In genomic region chr5:3657085-3657484, GRCm38 (mm10) we compare ENCODE assay signal across 8 mouse cellular contexts. TPM values are rescaled to one million over a fixed set of nuclear protein-coding genes. Genes with fewer than 3 reads are reported as not detected.
DNase-seq lines count a peak whose midpoint lies in the region; ATAC-seq and TF ChIP-seq lines count a peak whose summit lies in the region.

Gene Gatad1, minus strand, starts transcription at chr5:3657185.

- 68% methylated on average over 5 of the region's 5 CpGs for WGBS in heart, embryonic 10.5 days
- WGBS in midbrain, embryonic 16.5 days = 81% methylated on average over 5 of the region's 5 CpGs

- no peak for ATAC-seq in midbrain, embryonic 16.5 days

- H3K27me3 ChIP-seq in heart, embryonic 10.5 days (ENCODE audit: insufficient read depth, poor library complexity, severe bottlenecking) = no peaks in the 10 kb centered on the region
- H3K27me3 ChIP-seq in midbrain, embryonic 16.5 days (ENCODE audit: control insufficient read depth, insufficient read depth, low read depth, low read length) = no peaks in the 10 kb centered on the region

- TF ChIP-seq CTCF in layer of hippocampus, adult 2 months (conservative IDR thresholded peaks at IDR 0.05) = no peak

- no peaks in the 10 kb centered on the region for H3K36me3 ChIP-seq in heart, embryonic 10.5 days
- H3K36me3 ChIP-seq in midbrain, embryonic 16.5 days (ENCODE audit: control insufficient read depth, insufficient read depth, low read length) = no peaks in the 10 kb centered on the region

- no peak within 1 kb of the TSS for H3K4me2 ChIP-seq in midbrain, embryonic 16.5 days (ENCODE audit: low read length)

- H3K4me1 ChIP-seq in brown adipose tissue, adult 24 weeks (ENCODE audit: control insufficient read depth, insufficient read depth, insufficient read length, low read length) = no peaks in the 10 kb centered on the region
- H3K4me1 ChIP-seq in heart, embryonic 10.5 days = no peaks in the 10 kb centered on the region
- no peaks in the 10 kb centered on the region for H3K4me1 ChIP-seq in midbrain, embryonic 16.5 days (ENCODE audit: control insufficient read depth, insufficient read depth, low read length)

- H3K27ac ChIP-seq in layer of hippocampus, adult 2 months = no peak within 1 kb of the TSS
- H3K27ac ChIP-seq in brown adipose tissue, adult 24 weeks (replicated peaks; ENCODE audit: low read depth, low read length) = no peak within 1 kb of the TSS
- H3K27ac ChIP-seq in heart, embryonic 10.5 days = no peak within 1 kb of the TSS
- no peak within 1 kb of the TSS for H3K27ac ChIP-seq in midbrain, embryonic 16.5 days (ENCODE audit: low read length)

- no peak for DNase-seq in layer of hippocampus, adult 2 months (ENCODE audit: low spot score in 2 of 2)
- DNase-seq in layer of hippocampus, adult 11-12 months (ENCODE audit: low spot score) = no peak
- DNase-seq in heart, embryonic 10.5 days (ENCODE audit: low spot score) = no peak
- DNase-seq in layer of hippocampus, postnatal 36 days = no peak
- DNase-seq in thymus, postnatal 10 days (ENCODE audit: low spot score in 2 of 2) = no peak
- DNase-seq in cerebellum, adult 9-10 months = no peak

- no peak within 1 kb of the TSS for H3K4me3 ChIP-seq in layer of hippocampus, adult 2 months
- no peak within 1 kb of the TSS for H3K4me3 ChIP-seq in brown adipose tissue, adult 24 weeks (ENCODE audit: insufficient read depth, low read depth, low read length)
- H3K4me3 ChIP-seq in heart, embryonic 10.5 days = no peak within 1 kb of the TSS
- H3K4me3 ChIP-seq in midbrain, embryonic 16.5 days (ENCODE audit: low read depth, low read length) = no peak within 1 kb of the TSS

- H3K9me3 ChIP-seq in heart, embryonic 10.5 days = no peaks in the 10 kb centered on the region
- no peaks in the 10 kb centered on the region; the same call in 1 of the 2 replicates for H3K9me3 ChIP-seq in midbrain, embryonic 16.5 days (replicated peaks; ENCODE audit: control insufficient read depth, low read length, poor library complexity, severe bottlenecking)

- H3K9ac ChIP-seq in midbrain, embryonic 16.5 days (ENCODE audit: low read depth, low read length) = no peak within 1 kb of the TSS

RNA-seq across cellular contexts. Expression of gene Gatad1, which starts in this region (rescaled TPM):
- total RNA-seq in layer of hippocampus, adult 2 months (2021) = 100 to 1,000 TPM; 102 to 108 TPM
- 141 and 230 TPM in 2 replicates for polyA plus RNA-seq in brown adipose tissue, adult 24 weeks (2012; ENCODE audit: insufficient read depth, insufficient read length, missing spikeins)
- 63.0 and 68.9 TPM in 2 replicates for polyA plus RNA-seq in heart, embryonic 10.5 days (2016; fragmentation: Nextera tagmentation; extraction: Ambion mirVana)
- total RNA-seq in layer of hippocampus, postnatal 36 days (2021) = 100 to 1,000 TPM; 101 TPM
- 59.9 and 62.9 TPM in 2 replicates for polyA plus RNA-seq in midbrain, embryonic 16.5 days (2015; fragmentation: Nextera tagmentation; extraction: Ambion mirVana)
